Mouse (Mus musculus): ENCODE data around the gene Igsf9b. TPM values are rescaled to one million over a fixed set of nuclear protein-coding genes. Genes with fewer than 3 reads are reported as not detected.

Igsf9b gene
- total RNA-seq, 2 experiments from 2014 or later = 0.78 to 1.4 TPM

GRCm38 (mm10) chr9:27289543-27290308 lies 9.3 kb upstream of the Igsf9b start:
- DNase-seq (ENCODE audit: low spot score) = no peak

GRCm38 (mm10) chr9:27294380-27294779 lies 4.6 kb upstream of the Igsf9b start:
- no peak for DNase-seq (ENCODE audit: low spot score)

GRCm38 (mm10) chr9:27299286-27300187 lies 533 bp downstream of the Igsf9b start:
- no peak for DNase-seq (ENCODE audit: low spot score)

GRCm38 (mm10) chr9:27300188-27300691 lies 1.2 kb downstream of the Igsf9b start:
- no peak for DNase-seq (ENCODE audit: low spot score)

- no peak for DNase-seq (ENCODE audit: low spot score)
Observed at GRCm38 (mm10) chr9:27300698-27301097, 1.7 kb downstream of the Igsf9b start.

GRCm38 (mm10) chr9:27301486-27301885 lies 2.5 kb downstream of the Igsf9b start:
- no peak for DNase-seq (ENCODE audit: low spot score)

- DNase-seq (ENCODE audit: low spot score) = no peak
Observed at GRCm38 (mm10) chr9:27302291-27302690, 3.3 kb downstream of the Igsf9b start.

GRCm38 (mm10) chr9:27303571-27304484 lies 4.8 kb downstream of the Igsf9b start:
- DNase-seq (ENCODE audit: low spot score) = no peak

- no peak for DNase-seq (ENCODE audit: low spot score)
Observed at GRCm38 (mm10) chr9:27304485-27305102, 5.6 kb downstream of the Igsf9b start.

GRCm38 (mm10) chr9:27305502-27305901 lies 6.5 kb downstream of the Igsf9b start:
- no peak for DNase-seq (ENCODE audit: low spot score)

GRCm38 (mm10) chr9:27306642-27307041 lies 7.6 kb downstream of the Igsf9b start:
- DNase-seq (ENCODE audit: low spot score) = no peak

GRCm38 (mm10) chr9:27307265-27307664 lies 8.3 kb downstream of the Igsf9b start:
- DNase-seq (ENCODE audit: low spot score) = no peak

- DNase-seq (ENCODE audit: low spot score) = no peak
Observed at GRCm38 (mm10) chr9:27308045-27308444, 9.0 kb downstream of the Igsf9b start.

- no peak for DNase-seq (ENCODE audit: low spot score)
Observed at GRCm38 (mm10) chr9:27308561-27308960, 9.6 kb downstream of the Igsf9b start.

- DNase-seq (ENCODE audit: low spot score) = no peak
Observed at GRCm38 (mm10) chr9:27310005-27310404, 11.0 kb downstream of the Igsf9b start.

- no peak for DNase-seq (ENCODE audit: low spot score)
Observed at GRCm38 (mm10) chr9:27313427-27313826, 14.4 kb downstream of the Igsf9b start.

GRCm38 (mm10) chr9:27321267-27321666 lies 22.3 kb downstream of the Igsf9b start:
- DNase-seq (ENCODE audit: low spot score) = no peak

- no peak for DNase-seq (ENCODE audit: low spot score)
Observed at GRCm38 (mm10) chr9:27322277-27322676, 23.3 kb downstream of the Igsf9b start.

- DNase-seq (ENCODE audit: low spot score) = no peak
Observed at GRCm38 (mm10) chr9:27323412-27323811, 24.4 kb downstream of the Igsf9b start.

- peak; percentile 58 for DNase-seq (ENCODE audit: low spot score)
Observed at GRCm38 (mm10) chr9:27325920-27326319, 26.9 kb downstream of the Igsf9b start.

GRCm38 (mm10) chr9:27327558-27327957 lies 28.6 kb downstream of the Igsf9b start:
- DNase-seq (ENCODE audit: low spot score) = no peak

Data from gastrocnemius, adult 18-20 months (tissue).